Mouse (Mus musculus) heart, adult 9 months (tissue): ENCODE data around the gene Acot7.
A peak's percentile ranks its signal among the peaks of the same experiment; 100 is the strongest.

Source experiments
- DNase-seq, 2 experiments: peaks; one replicate each; pipeline ENCODE4 v3.0.0; 2022; ENCODE audit warnings: low spot score in 2 of 2

The Acot7 gene

GRCm38 (mm10) chr4:152294188-152294929 is 116.4 kb downstream of the Acot7 start:
- no peak for DNase-seq

GRCm38 (mm10) chr4:152295916-152296315 is 118.0 kb downstream of the Acot7 start:
- no peak for DNase-seq

- DNase-seq = no peak
Observed at GRCm38 (mm10) chr4:152296371-152296770, 118.4 kb downstream of the Acot7 start.

- DNase-seq = peak; percentile 96 to 99
Observed at GRCm38 (mm10) chr4:152296874-152297861, 119.2 kb downstream of the Acot7 start, which contains the start of gene Icmt. Gene Icmt, plus strand, starts transcription at chr4:152297227.

- DNase-seq = no peak
Observed at GRCm38 (mm10) chr4:152298836-152299235, 120.9 kb downstream of the Acot7 start.

- DNase-seq = no peak
Observed at GRCm38 (mm10) chr4:152300375-152300774, 122.4 kb downstream of the Acot7 start.

- DNase-seq = no peak
Observed at GRCm38 (mm10) chr4:152302012-152302411, 124.1 kb downstream of the Acot7 start.

- no peak for DNase-seq
Observed at GRCm38 (mm10) chr4:152303172-152303571, 125.2 kb downstream of the Acot7 start.

- no peak for DNase-seq
Observed at GRCm38 (mm10) chr4:152304685-152305084, 126.8 kb downstream of the Acot7 start.

GRCm38 (mm10) chr4:152305991-152306390 is 128.1 kb downstream of the Acot7 start:
- DNase-seq = no peak

GRCm38 (mm10) chr4:152307542-152307941 is 129.6 kb downstream of the Acot7 start:
- no peak for DNase-seq

- no peak for DNase-seq
Observed at GRCm38 (mm10) chr4:152312186-152312585, 134.3 kb downstream of the Acot7 start.

- no peak for DNase-seq
Observed at GRCm38 (mm10) chr4:152313211-152313632, 135.3 kb downstream of the Acot7 start.

- DNase-seq = no peak
Observed at GRCm38 (mm10) chr4:152313934-152314333, 136.0 kb downstream of the Acot7 start.

- DNase-seq = no peak
Observed at GRCm38 (mm10) chr4:152315498-152316213, 137.7 kb downstream of the Acot7 start.

GRCm38 (mm10) chr4:152317631-152318033 is 139.7 kb downstream of the Acot7 start:
- DNase-seq = peak; percentile 48 to 51

- peak; percentile 67 to 69 for DNase-seq
Observed at GRCm38 (mm10) chr4:152318517-152319234, 140.7 kb downstream of the Acot7 start, which contains the start of gene Rnf207. Gene Rnf207, minus strand, starts transcription at chr4:152318993.
